Mouse (Mus musculus) MEL (cell line): Measurements from ENCODE around the gene Nol6. TPM values are rescaled to one million over a fixed set of nuclear protein-coding genes. Genes with fewer than 3 reads are reported as not detected.

Experiments
- DNase-seq: peaks from one replicate; pipeline ENCODE4 v3.0.0; 2011; ENCODE audit warnings: low read depth, low spot score
- H3K27ac ChIP-seq: 2 replicates; pipeline ENCODE4 v1.5.1; 2012; ENCODE audit warnings: low read depth, mild to moderate bottlenecking, control low read depth, low read length, moderate library complexity; ENCODE audit not compliant: control insufficient read depth
- H3K27me3 ChIP-seq, 2 experiments: fragments of 150-350 bp in 1 of 2; sonication (generic) in 1 of 2; 2 replicates each; pipeline ENCODE4 v1.6.1; 2012; ENCODE audit warnings: low read length in 2 of 2, mild to moderate bottlenecking in 2 of 2, improper control_type of control experiment in 1 of 2, moderate library complexity in 1 of 2; ENCODE audit not compliant: insufficient read depth in 2 of 2, control insufficient read depth in 1 of 2
- H3K36me3 ChIP-seq, 2 experiments: 2 replicates each; pipeline ENCODE4 v1.6.1; 2012 to 2014; ENCODE audit warnings: low read length in 2 of 2, improper control_type of control experiment in 1 of 2, inconsistent platforms in 1 of 2, mild to moderate bottlenecking in 1 of 2; ENCODE audit not compliant: insufficient read depth in 2 of 2, control insufficient read depth in 1 of 2
- H3K4me1 ChIP-seq, 2 experiments: fragments of 150-350 bp in 1 of 2; sonication (generic) in 1 of 2; 2 replicates each; pipeline ENCODE4 v1.6.1; 2012; ENCODE audit warnings: low read length in 2 of 2, improper control_type of control experiment in 1 of 2, mild to moderate bottlenecking in 1 of 2; ENCODE audit not compliant: insufficient read depth in 2 of 2, control insufficient read depth in 1 of 2
- H3K4me3 ChIP-seq, 2 experiments: fragments of 150-350 bp in 1 of 2; sonication (generic) in 1 of 2; 2 replicates each; pipeline ENCODE4 v1.5.1; 2012; ENCODE audit warnings: low read depth in 2 of 2, low read length in 2 of 2, mild to moderate bottlenecking in 2 of 2, moderate library complexity in 2 of 2, control low read depth in 1 of 2, improper control_type of control experiment in 1 of 2; ENCODE audit not compliant: control insufficient read depth in 1 of 2, insufficient read depth in 1 of 2
- H3K79me2 ChIP-seq: 2 replicates; pipeline ENCODE4 v1.6.1; 2012; ENCODE audit warnings: mild to moderate bottlenecking, low read length, moderate library complexity; ENCODE audit not compliant: control insufficient read depth, poor library complexity, insufficient read depth
- H3K9ac ChIP-seq: 2 replicates; pipeline ENCODE4 v1.6.1; 2012; ENCODE audit warnings: low read depth, mild to moderate bottlenecking, control low read depth, low read length, moderate library complexity; ENCODE audit not compliant: control insufficient read depth, poor library complexity, severe bottlenecking
- H3K9me3 ChIP-seq: fragments of 150-350 bp; sonication (generic); replicated peaks from 2 replicates; pipeline ENCODE4 v1.6.1; 2012; ENCODE audit warnings: mild to moderate bottlenecking, low read length, improper control_type of control experiment, moderate library complexity; ENCODE audit not compliant: insufficient read depth
- BHLHE40 ChIP-seq: IDR thresholded peaks from 2 replicates; pipeline ENCODE4 v1.6.1; 2012; ENCODE audit warnings: low read depth, mild to moderate bottlenecking, inconsistent platforms, low read length, improper control_type of control experiment, borderline replicate concordance
- CHD2 ChIP-seq: IDR thresholded peaks from 2 replicates; pipeline ENCODE4 v1.6.1; 2011; ENCODE audit warnings: low read length, improper control_type of control experiment
- CTCF ChIP-seq, 3 experiments: IDR thresholded peaks in 2 of 3; conservative IDR thresholded peaks in 1 of 3; 2 replicates each; pipeline ENCODE4 v1.5.1; 2011 to 2012; ENCODE audit warnings: low read length in 3 of 3, low read depth in 2 of 3, mild to moderate bottlenecking in 2 of 3, improper control_type of control experiment in 1 of 3, inconsistent platforms in 1 of 3, mixed read lengths in 1 of 3, moderate library complexity in 1 of 3; ENCODE audit not compliant: control insufficient read depth in 1 of 3, insufficient read depth in 1 of 3, poor library complexity in 1 of 3, severe bottlenecking in 1 of 3
- E2F4 ChIP-seq: IDR thresholded peaks from 2 replicates; pipeline ENCODE4 v1.6.1; 2011; ENCODE audit warnings: low read depth, low read length, improper control_type of control experiment, borderline replicate concordance
- EP300 ChIP-seq, 2 experiments: IDR thresholded peaks; 2 replicates each; pipeline ENCODE4 v1.6.1; 2011; ENCODE audit warnings: improper control_type of control experiment in 2 of 2, low read length in 2 of 2, low read depth in 1 of 2, mild to moderate bottlenecking in 1 of 2
- ETS1 ChIP-seq: IDR thresholded peaks from 2 replicates; pipeline ENCODE4 v1.6.1; 2012; ENCODE audit warnings: low read depth, mild to moderate bottlenecking, inconsistent platforms, low read length, improper control_type of control experiment, moderate library complexity
- JUND ChIP-seq: IDR thresholded peaks from 2 replicates; pipeline ENCODE4 v1.6.1; 2011; ENCODE audit warnings: low read depth, mild to moderate bottlenecking, improper control_type of control experiment, low read length
- MAFK ChIP-seq: IDR thresholded peaks from 2 replicates; pipeline ENCODE4 v1.6.1; 2011; ENCODE audit warnings: low read depth, mild to moderate bottlenecking, low read length, improper control_type of control experiment, borderline replicate concordance
- MAX ChIP-seq: IDR thresholded peaks from 2 replicates; pipeline ENCODE4 v1.6.1; 2011; ENCODE audit warnings: low read length, improper control_type of control experiment
- MYB ChIP-seq: IDR thresholded peaks from 2 replicates; pipeline ENCODE4 v1.6.1; 2011; ENCODE audit warnings: mild to moderate bottlenecking, low read depth, low read length, improper control_type of control experiment
- MYC ChIP-seq: IDR thresholded peaks from 2 replicates; pipeline ENCODE4 v1.6.1; 2011; ENCODE audit warnings: low read depth, mild to moderate bottlenecking, low read length, improper control_type of control experiment, moderate library complexity
- NRF1 ChIP-seq: IDR thresholded peaks from 2 replicates; pipeline ENCODE4 v1.6.1; 2014; ENCODE audit warnings: low read depth, mild to moderate bottlenecking, inconsistent platforms, low read length, improper control_type of control experiment, moderate library complexity; ENCODE audit not compliant: poor library complexity, insufficient read depth, severe bottlenecking
- POLR2A ChIP-seq, 2 experiments: IDR thresholded peaks; 2 replicates each; pipeline ENCODE4 v1.6.1; 2011 to 2012; ENCODE audit warnings: low read length in 2 of 2, mild to moderate bottlenecking in 2 of 2, control low read depth in 1 of 2, improper control_type of control experiment in 1 of 2, low read depth in 1 of 2, moderate library complexity in 1 of 2; ENCODE audit not compliant: control insufficient read depth in 1 of 2, insufficient read depth in 1 of 2, poor library complexity in 1 of 2
- POLR2AphosphoS2 ChIP-seq: IDR thresholded peaks from 2 replicates; pipeline ENCODE4 v1.6.1; 2011; ENCODE audit warnings: low read length, improper control_type of control experiment
- RAD21 ChIP-seq: IDR thresholded peaks from 2 replicates; pipeline ENCODE4 v1.6.1; 2011; ENCODE audit warnings: mild to moderate bottlenecking, low read depth, low read length, improper control_type of control experiment
- RCOR1 ChIP-seq: IDR thresholded peaks from 2 replicates; pipeline ENCODE4 v1.6.1; 2012; ENCODE audit warnings: low read depth, mild to moderate bottlenecking, inconsistent platforms, low read length, improper control_type of control experiment
- SIN3A ChIP-seq: IDR thresholded peaks from 2 replicates; pipeline ENCODE4 v1.6.1; 2012; ENCODE audit warnings: low read length, improper control_type of control experiment, inconsistent platforms
- SMC3 ChIP-seq: IDR thresholded peaks from 2 replicates; pipeline ENCODE4 v1.6.1; 2011; ENCODE audit warnings: low read depth, low read length, improper control_type of control experiment
- UBTF ChIP-seq: IDR thresholded peaks from 2 replicates; pipeline ENCODE4 v1.6.1; 2012; ENCODE audit warnings: low read depth, mild to moderate bottlenecking, inconsistent platforms, low read length, improper control_type of control experiment, moderate library complexity, borderline replicate concordance; ENCODE audit not compliant: insufficient read depth
- USF1 ChIP-seq: IDR thresholded peaks from 2 replicates; pipeline ENCODE4 v1.6.1; 2014; ENCODE audit warnings: low read depth, mild to moderate bottlenecking, inconsistent platforms, low read length, improper control_type of control experiment, moderate library complexity
- ZC3H11A ChIP-seq: IDR thresholded peaks from 2 replicates; pipeline ENCODE4 v1.6.1; 2012; ENCODE audit warnings: low read depth, mild to moderate bottlenecking, inconsistent platforms, low read length, improper control_type of control experiment
- ZNF384 ChIP-seq: IDR thresholded peaks from 2 replicates; pipeline ENCODE4 v1.6.1; 2012; ENCODE audit warnings: low read depth, mild to moderate bottlenecking, inconsistent platforms, low read length, improper control_type of control experiment
- polyA plus RNA-seq, 2 experiments: library from polyadenylated mRNA; stranded (reverse) in 1 of 2; unstranded in 1 of 2; fragments of >175 nt in 1 of 2; fragments of >200 nt in 1 of 2; gene quantifications; 2 replicates each; pipeline versions ENCODE4 v1.2.1 to v1.2.4; 2012; ENCODE audit warnings: low replicate concordance in 2 of 2, low read depth in 1 of 2; ENCODE audit not compliant: insufficient read length in 2 of 2, insufficient read depth in 1 of 2, missing spikeins in 1 of 2
- total RNA-seq: library from RNA; depleted of rRNA; stranded (reverse); fragments of 300-350 nt; gene quantifications from 2 replicates; pipeline ENCODE4 v1.2.3, GENCODE M21; 2012

Gene Nol6
- total and polyA plus RNA-seq, 3 experiments: 36.6 to 71.2 TPM; not detected in 1

DNA sequence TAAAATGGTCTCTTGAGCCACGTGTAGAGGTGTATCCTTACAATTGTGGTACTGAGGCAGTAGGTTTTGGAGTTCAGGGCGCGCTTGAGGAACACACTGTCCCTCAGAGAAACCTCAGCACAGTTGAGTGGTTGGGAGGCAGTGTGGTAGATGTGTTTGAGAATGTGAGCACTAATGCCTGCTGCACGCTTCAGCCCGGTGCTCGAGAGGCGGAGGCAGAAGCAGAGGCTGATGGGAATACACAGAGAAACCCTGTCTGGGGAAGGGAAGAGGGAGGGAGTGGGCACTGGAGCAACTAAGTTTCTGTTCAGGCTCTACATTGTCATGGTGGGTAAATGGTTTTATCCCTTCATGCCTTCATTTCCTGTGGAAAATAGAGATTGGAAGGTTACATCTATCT lies 26.9 kb upstream of the Nol6 start:
- no peak overlapping the region for H3K27ac ChIP-seq
- H3K9ac ChIP-seq: no peak overlapping the region
- peaks cover 9% of the 10 kb centered on the region; the same call in 1 of the 2 replicates for H3K79me2 ChIP-seq
- H3K4me1 ChIP-seq: no peaks in the 10 kb centered on the region
- no peak for TF ChIP-seq ZC3H11A
- no peak for TF ChIP-seq NRF1
- TF ChIP-seq RAD21: no peak
- no peak for TF ChIP-seq POLR2AphosphoS2
- no peak for TF ChIP-seq USF1
- no peak for TF ChIP-seq POLR2A (IDR thresholded peaks at IDR 0.05; ENCODE audit: control insufficient read depth in 1 of 2, insufficient read depth in 1 of 2, low read depth in 1 of 2, low read length in 2 of 2, poor library complexity in 1 of 2)
- no peak for TF ChIP-seq CHD2
- TF ChIP-seq E2F4: no peak
- no peak for TF ChIP-seq SMC3
- TF ChIP-seq ETS1: no peak
- TF ChIP-seq ZNF384: no peak
- TF ChIP-seq CTCF (IDR thresholded peaks at IDR 0.05 in 2 of 3, conservative IDR thresholded peaks at IDR 0.05 in 1 of 3; ENCODE audit: control insufficient read depth in 1 of 3, insufficient read depth in 1 of 3, low read depth in 2 of 3, low read length in 3 of 3, poor library complexity in 1 of 3, severe bottlenecking in 1 of 3): no peak
- no peak for TF ChIP-seq MAX
- H3K9me3 ChIP-seq: no peaks in the 10 kb centered on the region
- DNase-seq: no peak
- H3K4me3 ChIP-seq: no peak overlapping the region
- peaks cover 0 to 3% of the 10 kb centered on the region in 2 experiments; a peak in 1 of 4 replicates for H3K36me3 ChIP-seq
- H3K27me3 ChIP-seq: no peaks in the 10 kb centered on the region

- H3K27me3 ChIP-seq: no peaks in the 10 kb centered on the region
- no peaks in the 10 kb centered on the region for H3K4me1 ChIP-seq
- no peak overlapping the region for H3K27ac ChIP-seq
- H3K79me2 ChIP-seq: peaks cover 8% of the 10 kb centered on the region; the same call in 1 of the 2 replicates
- H3K4me3 ChIP-seq: no peak overlapping the region
- DNase-seq: no peak
- no peak overlapping the region for H3K9ac ChIP-seq
- H3K36me3 ChIP-seq: peaks cover 0 to 3% of the 10 kb centered on the region in 2 experiments; a peak in 1 of 4 replicates
- H3K9me3 ChIP-seq: no peaks in the 10 kb centered on the region
- TF ChIP-seq RCOR1: no peak
- TF ChIP-seq ZNF384: no peak
- no peak for TF ChIP-seq MYC
- TF ChIP-seq MAX: no peak
- no peak for TF ChIP-seq UBTF
- no peak for TF ChIP-seq MAFK
- no peak for TF ChIP-seq POLR2A (IDR thresholded peaks at IDR 0.05; ENCODE audit: control insufficient read depth in 1 of 2, insufficient read depth in 1 of 2, low read depth in 1 of 2, low read length in 2 of 2, poor library complexity in 1 of 2)
- TF ChIP-seq BHLHE40: no peak
- TF ChIP-seq JUND: no peak
- TF ChIP-seq POLR2AphosphoS2: no peak
- TF ChIP-seq SIN3A: no peak
- no peak for TF ChIP-seq MYB
- no peak for TF ChIP-seq CHD2
- no peak for TF ChIP-seq CTCF (IDR thresholded peaks at IDR 0.05 in 2 of 3, conservative IDR thresholded peaks at IDR 0.05 in 1 of 3; ENCODE audit: control insufficient read depth in 1 of 3, insufficient read depth in 1 of 3, low read depth in 2 of 3, low read length in 3 of 3, poor library complexity in 1 of 3, severe bottlenecking in 1 of 3)
- TF ChIP-seq EP300 (IDR thresholded peaks at IDR 0.05; ENCODE audit: low read depth in 1 of 2, low read length in 2 of 2): no peak
- no peak for TF ChIP-seq USF1
Measured at GRCm38 (mm10) chr4:41149891-41150290, 25.6 kb upstream of the Nol6 start.
